Mouse (Mus musculus): ENCODE results near the gene Slc9a3r2.

Slc9a3r2 gene

GRCm38 (mm10) chr17:24593992-24594890, 55.9 kb downstream of the Slc9a3r2 start:
- DNase-seq (ENCODE audit: low spot score): no peak

- no peak for DNase-seq (ENCODE audit: low spot score)
Measured at GRCm38 (mm10) chr17:24593248-24593647, 56.9 kb downstream of the Slc9a3r2 start.

DNA sequence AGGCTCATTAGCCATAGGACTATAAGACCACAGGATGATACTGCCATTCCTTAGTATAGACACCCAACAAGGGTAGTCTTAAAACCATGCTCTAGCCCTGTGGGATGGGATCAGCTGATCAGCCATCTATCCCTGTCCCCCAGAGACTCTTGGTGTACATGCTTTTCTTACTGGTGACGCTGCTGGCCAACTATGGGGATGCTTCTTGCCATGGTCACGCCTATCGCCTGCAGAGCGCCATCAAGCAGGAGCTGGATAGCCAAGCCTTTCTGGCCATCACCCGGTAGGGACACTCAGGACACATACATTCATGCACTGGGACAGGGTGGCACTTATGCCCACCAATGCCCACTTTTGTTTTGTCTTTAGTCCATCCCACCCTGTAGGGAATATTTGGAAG, 58.4 kb downstream of the Slc9a3r2 start:
- DNase-seq (ENCODE audit: low spot score): no peak

GRCm38 (mm10) chr17:24590943-24591342, 59.2 kb downstream of the Slc9a3r2 start:
- DNase-seq (ENCODE audit: low spot score): no peak
